Comparison of ENCODE assay signal across 20 mouse cellular contexts in genomic region chr2:34552772-34553171, GRCm38 (mm10).
DNase-seq lines count a peak whose midpoint lies in the region; ATAC-seq and TF ChIP-seq lines count a peak whose summit lies in the region.
"Had no signal": no experiment of that assay in that cellular context is flagged by ENCODE, and none has a peak within 500 bp of the region (broad histone marks: within the 10 kb centered on the region; RNA-seq: fewer than 3 reads in every experiment).

No protein-coding gene starts in this region.

- no peaks in the 10 kb centered on the region for H3K36me3 ChIP-seq in heart, embryonic 16.5 days (ENCODE audit: control insufficient read depth, insufficient read depth)
- H3K36me3 ChIP-seq in lung, embryonic 15.5 days = no peaks in the 10 kb centered on the region
- H3K36me3 ChIP-seq in lung, postnatal 0 days (ENCODE audit: insufficient read depth, low read length) = no peaks in the 10 kb centered on the region
- no peaks in the 10 kb centered on the region for H3K36me3 ChIP-seq in intestine, embryonic 16.5 days (ENCODE audit: control insufficient read depth, insufficient read depth, low read length)
- no peaks in the 10 kb centered on the region for H3K36me3 ChIP-seq in hindbrain, embryonic 14.5 days (replicated peaks; ENCODE audit: control insufficient read depth, insufficient read depth)
- H3K36me3 ChIP-seq: embryonic facial prominence, embryonic 13.5 days; forebrain, embryonic 12.5 days; hindbrain, embryonic 15.5 days had no signal

- no peaks in the 10 kb centered on the region for H3K27me3 ChIP-seq in heart, embryonic 16.5 days (ENCODE audit: control insufficient read depth, insufficient read depth, low read length)
- H3K27me3 ChIP-seq in lung, embryonic 15.5 days = no peaks in the 10 kb centered on the region
- no peaks in the 10 kb centered on the region for H3K27me3 ChIP-seq in lung, postnatal 0 days (replicated peaks; ENCODE audit: insufficient read depth, low read length)
- H3K27me3 ChIP-seq in intestine, embryonic 16.5 days (replicated peaks; ENCODE audit: control insufficient read depth, insufficient read depth, low read length) = no peaks in the 10 kb centered on the region
- H3K27me3 ChIP-seq in hindbrain, embryonic 14.5 days (ENCODE audit: control insufficient read depth, insufficient read depth, low read length) = no peaks in the 10 kb centered on the region
- H3K27me3 ChIP-seq: CH12.LX; embryonic facial prominence, embryonic 13.5 days; forebrain, embryonic 12.5 days; hindbrain, embryonic 15.5 days had no signal

- no peak for ATAC-seq in heart, embryonic 16.5 days (replicated peaks; ENCODE audit: extremely low read depth, insufficient read depth, low FRiP score)
- no peak for ATAC-seq in lung, embryonic 15.5 days (ENCODE audit: borderline replicate concordance, extremely low read depth, low FRiP score, low TSS enrichment)
- ATAC-seq in lung, postnatal 0 days = no peak
- no peak for ATAC-seq in intestine, embryonic 16.5 days
- ATAC-seq in hindbrain, embryonic 14.5 days (ENCODE audit: low FRiP score) = no peak
- ATAC-seq: forebrain, postnatal 0 days had no signal

- no peaks in the 10 kb centered on the region for H3K9me3 ChIP-seq in heart, embryonic 16.5 days (replicated peaks; ENCODE audit: control insufficient read depth, low read length)
- H3K9me3 ChIP-seq in lung, embryonic 15.5 days = no peaks in the 10 kb centered on the region
- no peaks in the 10 kb centered on the region for H3K9me3 ChIP-seq in lung, postnatal 0 days (ENCODE audit: low read length)
- no peaks in the 10 kb centered on the region for H3K9me3 ChIP-seq in intestine, embryonic 16.5 days (ENCODE audit: control insufficient read depth, low read length)
- H3K9me3 ChIP-seq in hindbrain, embryonic 14.5 days (ENCODE audit: control insufficient read depth, low read length) = no peaks in the 10 kb centered on the region
- H3K9me3 ChIP-seq: embryonic facial prominence, embryonic 13.5 days; forebrain, embryonic 12.5 days; hindbrain, embryonic 15.5 days had no signal

- no peak for TF ChIP-seq CTCF in lung, postnatal 0 days (IDR thresholded peaks at IDR 0.05)

- H3K4me3 ChIP-seq in heart, embryonic 16.5 days (ENCODE audit: low read length) = no peak overlapping the region
- H3K4me3 ChIP-seq in lung, embryonic 15.5 days = no peak overlapping the region
- H3K4me3 ChIP-seq in lung, postnatal 0 days (ENCODE audit: low read depth, low read length) = no peak overlapping the region
- H3K4me3 ChIP-seq in intestine, embryonic 16.5 days (ENCODE audit: low read length) = no peak overlapping the region
- H3K4me3 ChIP-seq in hindbrain, embryonic 14.5 days (replicated peaks; ENCODE audit: low read length) = no peak overlapping the region
- H3K4me3 ChIP-seq: embryonic facial prominence, embryonic 13.5 days; forebrain, embryonic 12.5 days; gastrocnemius, adult 2 months; hindbrain, embryonic 15.5 days had no signal

- no peak for TF ChIP-seq EP300 in lung, postnatal 0 days (IDR thresholded peaks at IDR 0.05)

- H3K4me1 ChIP-seq in heart, embryonic 16.5 days (ENCODE audit: control insufficient read depth, insufficient read depth, low read length) = peaks cover 18% of the 10 kb centered on the region
- peaks cover 34% of the 10 kb centered on the region for H3K4me1 ChIP-seq in lung, embryonic 15.5 days
- H3K4me1 ChIP-seq in lung, postnatal 0 days (ENCODE audit: insufficient read depth, low read depth, low read length) = no peaks in the 10 kb centered on the region
- peaks cover 21% of the 10 kb centered on the region; the same call in 1 of the 2 replicates for H3K4me1 ChIP-seq in intestine, embryonic 16.5 days (ENCODE audit: control insufficient read depth, insufficient read depth, low read length)
- H3K4me1 ChIP-seq in hindbrain, embryonic 14.5 days (replicated peaks; ENCODE audit: control insufficient read depth, insufficient read depth, low read length) = 0 out of 2 replicates have a peak, but pooled peaks cover 2% of the 10 kb centered on the region

- H3K9ac ChIP-seq in heart, embryonic 16.5 days (ENCODE audit: low read length) = no peak overlapping the region
- H3K9ac ChIP-seq in lung, embryonic 15.5 days = no peak overlapping the region
- no peak overlapping the region for H3K9ac ChIP-seq in lung, postnatal 0 days (replicated peaks; ENCODE audit: low read depth)
- H3K9ac ChIP-seq in intestine, embryonic 16.5 days (ENCODE audit: low read depth, low read length) = no peak overlapping the region
- H3K9ac ChIP-seq in hindbrain, embryonic 14.5 days = no peak overlapping the region
- H3K9ac ChIP-seq: embryonic facial prominence, embryonic 13.5 days; forebrain, embryonic 12.5 days; forebrain, postnatal 0 days; hindbrain, embryonic 15.5 days had no signal

- whole genome bisulfite sequencing in heart, embryonic 16.5 days = 55% methylated on average over 2 of the region's 2 CpGs
- 40% methylated on average over 2 of the region's 2 CpGs for WGBS in lung, embryonic 15.5 days
- 32% methylated on average over 2 of the region's 2 CpGs for WGBS in lung, postnatal 0 days
- 43% methylated on average over 2 of the region's 2 CpGs for WGBS in intestine, embryonic 16.5 days
- WGBS in hindbrain, embryonic 14.5 days = 72% methylated on average over 2 of the region's 2 CpGs

- H3K27ac ChIP-seq in heart, embryonic 16.5 days (ENCODE audit: low read length) = peak overlapping the region; percentile 42
- H3K27ac ChIP-seq in lung, embryonic 15.5 days = 0 out of 2 replicates have a peak overlapping the region, but pooled peaks have one; percentile 41
- no peak overlapping the region for H3K27ac ChIP-seq in lung, postnatal 0 days (ENCODE audit: low read length)
- 0 out of 2 replicates have a peak overlapping the region, but pooled peaks have one; percentile 6 for H3K27ac ChIP-seq in intestine, embryonic 16.5 days (ENCODE audit: low read length)
- no peak overlapping the region for H3K27ac ChIP-seq in hindbrain, embryonic 14.5 days
- H3K27ac ChIP-seq: embryonic facial prominence, embryonic 13.5 days; forebrain, embryonic 12.5 days; gastrocnemius, adult 2 months; hindbrain, embryonic 15.5 days had no signal

- no peak overlapping the region for H3K4me2 ChIP-seq in heart, embryonic 16.5 days (ENCODE audit: low read depth, low read length)
- H3K4me2 ChIP-seq in lung, embryonic 15.5 days = no peak overlapping the region
- H3K4me2 ChIP-seq in lung, postnatal 0 days (replicated peaks; ENCODE audit: low read depth, low read length) = no peak overlapping the region
- no peak overlapping the region for H3K4me2 ChIP-seq in intestine, embryonic 16.5 days (ENCODE audit: low read depth, low read length)
- H3K4me2 ChIP-seq in hindbrain, embryonic 14.5 days (replicated peaks) = no peak overlapping the region
- H3K4me2 ChIP-seq: embryonic facial prominence, embryonic 13.5 days; forebrain, embryonic 12.5 days; hindbrain, embryonic 15.5 days had no signal

- DNase-seq in heart, postnatal 4 days = no peak
- no peak for DNase-seq in lung, postnatal 0 days (ENCODE audit: low spot score)
- DNase-seq in gastrocnemius, postnatal 10 days = no peak
- DNase-seq in hindbrain, embryonic 14.5 days (ENCODE audit: low spot score) = no peak
- DNase-seq: adrenal gland, adult 2 months; adrenal gland, postnatal 25 days; cerebellum, adult 18-20 months; cerebellum, adult 9-11 months; cerebellum, postnatal 36 days; forebrain, postnatal 0 days; gastrocnemius, adult 2 months; gastrocnemius, postnatal 36 days; heart, adult 11 months had no signal

Comparison
In these comparisons a context has a peak if more than half of its experiments do, and no peak if none do; other contexts are left out.
1. H3K27ac ChIP-seq: peak in heart, embryonic 16.5 days (single experiment), lung, embryonic 15.5 days (single experiment) and intestine, embryonic 16.5 days (single experiment); none in lung, postnatal 0 days (single experiment) and hindbrain, embryonic 14.5 days (single experiment).